Mouse (Mus musculus) adrenal gland (tissue): ENCODE data around the gene Galnt2.

ENCODE experiments used
- intact Hi-C: fragments of 180-260 bp; cut with DNase I; formaldehyde crosslinking; loops from one replicate; pipeline ENCODE4 v1.15.1; 2025
- long read RNA-seq, 2 experiments: library from polyadenylated mRNA; unstranded; transcript quantifications; one replicate each; pipeline ENCODE4 v2.0.0; 2020; ENCODE audit warnings: borderline replicate concordance in 1 of 2; ENCODE audit not compliant: insufficient replicate concordance in 1 of 2

Gene Galnt2
- long read RNA-seq, experiment 1, full-length matches to known transcripts = 9 of 16 reads
- long read RNA-seq, experiment 1, partial matches to known transcripts = 4 of 16 reads
- long read RNA-seq, experiment 1, other reads (novel, unspliced or antisense) = 3 of 16 reads
- long read RNA-seq, experiment 2, full-length matches to known transcripts = 13 of 15 reads
- long read RNA-seq, experiment 2, partial matches to known transcripts = 2 of 15 reads
- long read RNA-seq, experiment 2, other reads (novel, unspliced or antisense) = 0 of 15 reads

DNA sequence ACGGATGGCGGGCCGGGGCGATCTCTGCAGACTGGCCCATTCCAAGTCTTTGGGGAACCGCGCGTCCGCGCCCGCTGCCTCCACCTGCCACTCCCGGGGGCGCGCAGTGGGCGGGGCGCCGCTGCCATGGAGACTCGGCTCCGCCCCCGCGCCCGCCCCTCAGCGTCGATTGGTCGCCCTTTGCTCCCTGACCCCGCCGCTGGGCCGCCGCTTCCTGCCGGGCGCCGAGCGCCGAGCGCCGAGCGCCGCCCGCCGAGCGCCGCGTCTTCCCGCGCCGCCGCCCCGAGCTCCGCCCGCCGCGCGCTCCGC is at the start of gene Galnt2:
TSS of gene Galnt2 (plus strand) at position 216 of the 309 bp plus-strand sequence.
- intact Hi-C loops = loop anchor here (5.0 kb wide), 1 partner anchor 106 kb away; no protein-coding TSS in a partner anchor

DNA sequence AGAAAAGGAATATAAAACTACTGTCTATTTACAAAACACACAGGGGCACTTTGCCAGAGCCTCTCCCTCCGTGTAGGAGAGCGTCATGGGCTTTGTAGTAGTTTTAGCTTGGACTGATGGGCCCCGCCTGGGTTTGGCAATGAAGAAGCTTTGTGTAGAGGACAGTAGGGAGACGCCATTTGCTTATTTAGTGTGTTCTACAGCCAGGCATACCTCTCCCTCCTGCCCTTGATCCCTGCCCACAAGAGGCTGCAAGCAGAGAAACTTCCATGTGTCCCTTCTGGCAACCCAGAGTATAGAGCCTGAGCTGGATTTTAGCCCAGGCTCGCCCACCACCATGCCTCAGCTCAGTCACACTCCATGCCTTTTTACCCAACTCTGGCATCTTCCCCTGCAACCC is 49.4 kb upstream of the Galnt2 start:
- intact Hi-C loops = no loop called here

DNA sequence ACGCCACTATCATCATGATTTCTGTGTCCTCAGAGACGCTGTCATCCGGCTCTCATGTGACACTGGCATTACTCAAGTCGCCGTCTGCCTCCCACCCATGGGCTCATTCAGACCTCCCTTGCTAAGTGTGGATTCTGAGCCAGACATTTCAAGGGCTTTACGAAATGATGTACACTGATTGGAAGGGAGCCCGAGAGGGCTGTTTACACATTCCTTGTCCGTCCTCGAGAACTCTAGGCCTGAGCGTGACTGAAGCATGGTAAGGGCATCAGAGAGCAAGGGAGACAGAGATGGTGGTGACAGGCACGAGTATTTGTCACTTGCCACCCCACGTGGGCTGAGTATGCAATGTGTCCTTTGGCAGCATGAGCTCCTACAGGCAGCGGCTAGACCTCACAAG is 49.0 kb upstream of the Galnt2 start:
- intact Hi-C loops = no loop called here

DNA sequence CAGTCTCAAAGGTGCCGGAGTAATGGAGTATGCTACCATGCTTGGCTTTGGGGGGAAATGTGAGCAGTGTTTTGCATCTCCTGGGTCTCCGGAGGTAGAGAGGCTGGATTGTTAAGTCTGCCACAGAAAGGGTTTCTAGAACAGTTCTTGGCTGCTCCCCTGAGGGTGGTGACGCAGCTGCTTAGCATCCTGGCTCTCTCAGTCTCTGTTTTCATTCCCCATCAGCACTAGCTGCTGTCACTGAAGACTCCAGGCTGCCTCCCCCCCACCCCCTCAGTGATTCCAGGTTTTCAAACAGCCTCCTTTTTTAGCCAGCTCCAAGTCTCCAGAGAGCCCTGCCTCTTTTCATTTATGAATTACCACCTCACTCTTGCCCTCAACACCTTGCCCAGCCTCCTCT is 47.1 kb upstream of the Galnt2 start:
- intact Hi-C loops = no loop called here

DNA sequence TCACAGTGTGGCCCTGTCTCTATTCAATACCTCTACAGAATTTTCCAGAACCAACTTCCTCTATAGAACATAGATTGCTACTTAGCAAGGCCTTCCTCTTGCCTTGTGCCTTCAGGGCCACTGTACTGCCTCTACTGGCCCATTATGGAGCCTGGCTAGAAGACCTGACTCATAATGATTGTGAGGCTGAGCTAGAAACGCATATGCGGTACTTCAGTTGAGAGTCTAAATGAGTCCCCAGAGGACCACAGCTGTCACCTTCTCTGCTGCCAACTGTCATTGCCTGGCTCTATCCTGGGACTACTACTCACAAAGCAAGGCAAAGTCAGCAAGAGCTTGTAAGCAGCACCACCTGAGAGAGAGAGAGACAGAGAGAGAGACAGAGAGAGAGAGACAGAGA is 46.7 kb upstream of the Galnt2 start:
- intact Hi-C loops = no loop called here

DNA sequence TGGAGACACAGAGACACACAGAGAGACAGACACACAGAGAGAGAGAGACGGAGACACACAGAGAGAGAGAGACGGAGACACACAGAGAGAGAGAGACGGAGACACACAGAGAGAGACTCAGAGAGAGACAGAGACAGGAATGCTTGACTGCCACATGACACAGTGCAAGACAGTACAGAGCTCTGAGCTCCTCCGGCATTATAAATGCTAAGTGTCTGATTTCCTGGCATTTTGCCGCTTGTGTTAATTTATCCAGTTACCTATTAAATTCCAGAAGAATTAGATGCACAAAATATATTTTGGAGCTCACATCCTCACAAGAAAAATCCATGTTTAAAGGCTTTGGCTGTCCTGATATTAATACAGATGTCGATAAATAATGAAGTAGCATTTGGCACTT is 46.1 kb upstream of the Galnt2 start:
- intact Hi-C loops = no loop called here

DNA sequence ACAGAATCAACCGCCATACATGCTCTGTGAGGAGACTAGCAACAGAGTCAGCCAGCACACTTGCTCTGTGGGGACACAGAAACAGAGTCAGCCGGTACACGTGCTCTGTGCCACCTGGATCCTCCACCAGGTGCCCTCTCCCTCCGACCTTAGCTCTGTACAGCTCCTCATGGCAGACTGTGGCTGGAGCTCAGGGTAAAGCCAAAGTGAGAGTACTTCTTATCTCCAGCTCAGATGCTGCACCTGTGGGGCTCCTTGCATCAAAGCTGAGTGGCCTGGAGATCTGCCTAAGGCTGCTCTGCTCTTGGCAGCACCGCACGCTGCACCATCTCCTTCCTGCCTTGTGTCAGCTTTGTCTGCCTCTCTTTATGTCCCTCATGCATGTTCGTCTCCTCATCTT is 40.8 kb upstream of the Galnt2 start:
- intact Hi-C loops = no loop called here

DNA sequence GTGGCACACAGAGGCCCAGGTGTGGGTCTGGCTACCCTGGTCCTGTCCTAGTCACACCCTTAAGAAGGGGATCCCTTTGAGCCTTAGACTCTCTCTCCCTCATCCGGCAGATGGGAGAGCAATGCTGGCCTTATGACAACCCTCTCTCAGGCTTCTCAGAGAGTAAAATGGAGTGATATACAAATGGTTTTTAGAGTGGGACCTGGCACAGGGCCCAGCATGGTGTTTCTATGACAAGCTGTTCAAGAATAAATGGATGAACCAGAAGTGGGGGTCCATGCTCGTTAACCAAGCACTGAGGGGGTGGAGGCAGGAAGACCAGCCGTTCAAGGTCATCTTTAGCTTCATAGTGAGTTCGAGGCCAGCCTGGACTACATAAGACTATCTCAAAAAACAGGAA is 38.9 kb upstream of the Galnt2 start:
- intact Hi-C loops = no loop called here

DNA sequence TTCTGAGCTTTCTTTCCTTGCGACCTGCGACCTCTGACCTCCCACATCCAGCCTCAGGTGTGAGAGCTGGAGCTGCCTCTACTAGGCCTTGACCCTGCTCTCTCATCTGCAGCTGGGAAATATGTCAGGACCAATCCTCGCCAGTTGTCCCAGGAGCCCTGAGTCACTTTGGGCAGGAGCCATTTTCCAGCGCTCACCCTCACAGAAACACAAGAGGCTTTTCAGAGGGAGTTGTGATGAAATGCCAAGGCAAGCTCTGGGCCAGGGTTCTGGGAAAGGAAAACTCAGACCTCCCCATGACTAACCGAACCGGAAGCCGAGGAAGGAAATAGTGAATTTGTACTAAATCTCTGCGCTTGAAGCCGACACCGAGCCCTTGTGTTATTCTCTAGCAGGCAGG is 38.2 kb upstream of the Galnt2 start:
- intact Hi-C loops = no loop called here

DNA sequence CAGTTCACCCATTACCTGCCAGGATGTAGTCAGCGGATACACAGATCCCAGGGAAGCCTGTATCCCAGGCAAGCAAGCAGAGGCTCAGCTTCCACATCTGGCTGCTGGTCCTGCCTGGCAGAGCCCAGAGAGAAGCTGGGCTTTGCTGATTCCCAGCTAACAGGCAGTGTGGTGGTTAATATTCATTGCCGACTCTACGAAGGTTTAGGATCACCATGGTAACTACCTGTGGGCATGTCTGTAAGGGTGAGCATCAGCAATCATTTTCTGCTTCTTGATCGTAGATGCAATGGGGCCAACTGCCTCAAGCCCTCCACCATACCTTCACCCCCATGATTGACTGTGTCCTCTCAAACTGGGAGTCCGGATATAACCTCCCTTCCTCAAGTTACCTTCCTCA is 37.2 kb upstream of the Galnt2 start:
- intact Hi-C loops = no loop called here

DNA sequence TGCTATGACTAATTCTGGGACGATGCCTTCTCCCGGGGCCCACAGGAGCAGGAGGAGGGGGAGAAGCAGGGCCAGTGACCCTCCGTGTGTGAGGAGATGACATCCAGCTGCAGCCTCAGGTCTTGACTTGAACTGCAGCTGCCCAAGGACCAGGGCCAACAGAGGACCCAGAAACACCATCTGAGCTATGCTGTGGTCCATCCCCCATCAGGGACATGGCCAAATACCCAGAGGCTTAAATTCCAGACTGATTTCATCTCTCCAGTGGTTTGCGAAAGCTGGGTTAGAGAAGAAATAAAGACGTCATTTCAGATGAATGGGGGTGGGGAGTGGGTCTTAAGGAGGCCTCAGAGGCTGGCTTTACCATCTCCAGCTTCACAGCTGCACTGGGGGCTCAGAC is 35.0 kb upstream of the Galnt2 start:
- intact Hi-C loops = no loop called here

DNA sequence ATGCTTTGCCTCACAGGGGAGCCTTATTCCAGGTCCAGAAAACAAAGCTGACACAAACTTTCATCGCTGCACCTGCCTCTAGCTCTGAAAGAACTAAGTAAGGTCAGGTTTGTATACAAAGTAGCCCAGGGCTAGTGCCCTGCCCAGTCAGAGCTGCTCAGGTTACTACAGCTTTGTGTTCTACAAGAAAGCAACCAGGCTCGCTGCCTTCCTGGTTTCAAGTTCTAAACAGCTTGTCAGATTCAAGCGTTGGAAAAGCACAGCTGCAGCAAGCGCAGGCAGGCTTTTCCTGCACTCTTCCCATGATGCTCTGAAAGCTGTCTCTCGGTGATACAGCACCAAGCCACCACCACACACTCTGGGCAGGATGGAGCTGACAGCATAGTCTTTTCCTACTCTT is 34.4 kb upstream of the Galnt2 start:
- intact Hi-C loops = no loop called here

DNA sequence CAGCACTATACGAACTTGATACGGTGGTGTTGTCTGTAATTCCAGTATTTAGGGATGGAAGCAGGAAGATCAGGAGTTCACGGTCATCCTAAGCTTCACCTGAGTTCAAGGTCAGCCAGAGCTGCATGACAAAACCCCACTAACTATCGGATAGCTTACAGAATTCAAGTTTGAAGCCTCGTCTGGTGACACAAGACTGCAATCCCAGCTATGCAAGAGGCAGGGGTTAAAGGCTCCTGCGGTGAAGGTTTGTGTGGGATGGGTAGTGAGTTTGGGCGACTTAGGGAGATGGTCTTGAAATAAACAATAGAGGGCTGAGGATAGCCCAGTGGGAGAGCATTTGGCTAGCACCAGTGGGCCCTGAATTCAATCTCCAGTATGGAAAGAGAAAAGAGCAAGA is 33.0 kb upstream of the Galnt2 start:
- intact Hi-C loops = no loop called here

DNA sequence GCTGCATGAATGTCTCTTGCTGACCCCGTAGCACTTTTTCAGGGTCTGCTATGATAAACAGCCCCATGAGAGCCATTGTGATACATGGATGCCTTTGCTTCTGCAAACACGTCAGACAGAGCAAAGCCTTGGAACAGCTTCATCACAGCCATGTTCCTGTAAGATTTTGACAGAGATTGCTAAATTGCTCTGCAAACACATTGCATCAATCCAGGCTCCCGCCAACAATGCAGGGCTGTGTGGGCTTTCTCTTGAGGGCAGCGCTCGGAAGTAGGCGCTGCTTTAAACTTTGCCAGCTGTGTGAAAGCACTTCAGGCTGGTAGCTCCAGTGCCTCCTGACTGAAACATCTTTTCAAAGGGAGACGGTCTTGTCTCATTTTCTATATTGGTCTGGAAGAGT is 30.8 kb upstream of the Galnt2 start:
- intact Hi-C loops = no loop called here

DNA sequence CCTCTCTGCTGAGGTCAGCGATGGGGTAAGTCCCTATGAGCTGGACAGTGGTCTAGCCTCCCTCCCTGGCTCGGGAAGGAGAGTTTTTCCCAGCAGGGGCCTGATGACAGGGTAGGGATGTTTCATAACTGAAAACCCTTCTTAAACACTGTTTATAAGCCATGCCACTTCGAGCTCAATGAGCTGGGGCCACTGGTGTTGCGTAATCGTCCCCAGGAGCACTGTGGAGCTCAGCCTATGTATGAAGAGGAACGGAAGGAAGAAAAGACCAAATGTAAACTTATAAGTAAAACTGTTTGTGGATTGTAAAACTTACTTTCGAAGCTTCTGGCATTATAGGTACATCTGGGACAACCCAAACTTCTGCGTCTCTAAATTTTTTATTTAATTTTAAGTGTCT is 29.5 kb upstream of the Galnt2 start:
- intact Hi-C loops = no loop called here

DNA sequence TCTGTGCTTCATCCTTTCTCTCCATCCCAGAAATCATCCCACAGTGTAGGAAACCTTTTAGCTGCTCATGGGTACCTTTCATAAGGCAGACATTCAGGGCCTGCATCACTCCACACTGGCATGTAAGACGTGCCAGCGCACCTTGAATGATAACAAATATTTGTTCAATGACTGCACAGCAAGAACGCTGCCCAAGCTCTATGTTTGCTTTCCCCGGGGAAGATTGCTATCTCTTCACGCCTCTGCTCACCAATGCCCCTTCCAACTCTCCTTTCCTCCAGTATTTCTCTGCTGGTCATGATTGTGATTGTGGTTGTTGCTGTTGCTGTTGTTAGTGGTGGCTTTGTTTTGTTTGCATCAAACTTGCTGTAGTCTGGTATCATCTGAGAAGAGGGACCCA is 28.3 kb upstream of the Galnt2 start:
- intact Hi-C loops = no loop called here

DNA sequence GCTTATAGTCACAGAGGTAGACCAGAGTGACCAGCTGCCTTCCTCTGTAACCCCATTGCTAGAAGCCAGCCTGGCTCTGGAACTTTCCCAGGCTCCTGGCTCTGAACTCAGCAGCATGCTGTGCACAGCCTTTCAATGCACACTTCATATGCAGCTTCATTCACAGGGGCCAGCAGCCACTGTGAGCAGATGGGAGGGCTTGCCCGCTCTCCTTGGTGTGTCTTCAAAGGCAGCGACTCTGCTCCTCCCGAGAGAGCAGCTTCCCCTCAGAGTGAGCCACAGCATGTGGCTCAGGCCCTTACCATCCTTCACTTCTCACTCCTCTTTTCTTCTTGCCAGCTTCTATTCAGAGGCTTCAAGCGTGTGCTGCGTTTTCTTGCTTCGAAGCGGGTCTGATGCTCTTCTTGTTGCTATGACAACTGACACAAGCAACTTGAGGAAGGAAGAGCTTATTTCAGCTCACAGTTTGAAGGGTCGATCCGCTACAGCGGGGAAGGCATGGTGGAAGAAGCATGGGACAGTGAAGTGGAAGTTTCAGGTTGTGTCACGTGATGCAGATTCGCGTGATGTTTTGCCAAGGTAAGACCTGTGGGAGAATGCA is 27.1 kb upstream of the Galnt2 start:
- intact Hi-C loops = no loop called here

DNA sequence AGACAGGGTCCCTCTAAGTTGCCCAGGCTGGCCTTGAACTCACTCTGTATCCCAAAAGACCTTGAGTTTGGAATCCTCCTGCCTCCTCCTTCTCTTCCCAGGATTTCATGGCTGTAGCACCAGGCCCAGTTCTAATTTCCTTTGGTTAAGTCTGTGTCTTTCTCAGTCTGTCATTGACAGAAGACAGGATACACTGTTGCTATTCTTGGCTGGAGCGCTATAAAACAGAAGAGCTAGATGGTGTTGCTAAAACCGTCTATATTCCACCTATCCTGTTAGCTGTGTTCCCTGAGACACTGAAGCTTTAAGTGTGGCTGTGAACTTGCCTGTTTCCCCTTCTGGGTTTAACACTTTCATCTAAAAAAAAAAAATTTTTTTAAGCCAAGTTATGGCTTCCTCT is 19.0 kb upstream of the Galnt2 start:
- intact Hi-C loops = no loop called here

DNA sequence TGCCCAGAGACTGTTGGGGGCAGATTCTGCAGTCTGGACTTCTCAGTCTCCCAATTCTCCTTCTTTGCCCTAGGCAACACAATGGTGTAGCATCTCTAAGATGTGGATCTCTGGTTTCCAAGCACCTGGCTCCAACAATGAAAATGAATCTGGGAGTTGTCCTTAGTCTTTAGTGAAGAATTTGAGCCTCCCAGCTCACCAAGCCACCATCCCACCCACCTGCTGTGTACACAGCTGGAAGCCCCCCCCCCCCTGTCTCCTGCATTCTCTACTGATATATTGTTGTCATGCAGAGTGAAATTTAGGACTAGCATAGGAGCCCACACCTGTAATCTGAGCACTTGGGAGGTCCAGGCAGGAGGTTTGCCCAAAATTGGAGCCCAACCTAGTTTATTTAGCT is 14.2 kb upstream of the Galnt2 start:
- intact Hi-C loops = no loop called here

DNA sequence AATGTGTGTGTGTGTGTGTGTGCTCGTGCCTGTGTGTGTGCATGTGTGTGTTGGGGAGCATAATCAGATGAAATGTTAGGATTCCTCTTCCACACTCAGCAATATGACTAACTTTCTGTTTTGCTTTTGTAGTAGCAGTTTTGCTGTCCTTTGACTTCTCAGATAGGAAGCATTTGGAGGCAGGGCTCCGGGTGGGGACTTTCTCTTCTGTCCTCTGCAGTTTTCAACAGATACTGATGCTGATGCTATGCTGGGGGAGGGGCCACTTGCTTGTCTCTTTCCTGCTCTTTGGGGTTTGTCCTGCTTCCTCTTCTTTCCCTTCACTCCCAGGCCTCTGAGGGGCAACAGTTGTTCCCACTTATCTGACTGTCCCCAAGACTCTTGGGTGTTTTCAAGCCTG is 1.3 kb upstream of the Galnt2 start:
- intact Hi-C loops = loop anchor here (5.0 kb wide), 1 partner anchor 107 kb away; no protein-coding TSS in a partner anchor

DNA sequence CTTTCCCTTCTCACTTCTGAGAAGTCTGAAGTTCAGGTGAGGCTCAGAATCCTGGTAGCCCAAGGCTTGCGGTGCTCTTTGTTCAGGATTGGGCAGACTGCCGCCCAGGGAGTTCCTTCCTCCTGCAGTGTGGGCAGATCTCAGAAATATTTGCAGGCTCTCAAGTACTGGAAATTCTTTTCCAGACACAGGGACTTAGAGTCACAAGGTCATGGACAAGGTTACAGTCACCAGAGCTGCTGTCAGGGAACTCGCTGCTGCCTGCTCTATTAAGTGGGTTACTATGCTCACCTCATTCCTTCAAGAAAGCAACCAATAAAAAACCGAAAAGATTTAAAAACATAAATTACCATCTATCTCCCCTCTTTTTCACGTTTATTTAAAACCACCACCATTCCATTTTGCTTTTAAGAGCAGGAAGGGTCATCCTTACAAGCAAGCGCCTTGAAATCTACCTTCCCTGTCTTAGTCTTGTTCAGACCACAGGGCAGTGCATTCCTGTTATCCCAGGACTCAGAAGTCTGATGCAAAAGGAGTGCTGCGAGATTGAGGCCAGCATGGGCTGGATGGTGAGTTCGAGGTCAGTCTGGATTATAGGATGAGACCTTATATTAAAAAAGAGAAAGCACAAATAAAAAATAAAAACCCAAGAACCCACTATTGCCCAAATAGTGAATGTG is 555 bp upstream of the Galnt2 start:
- intact Hi-C loops = loop anchor here (5.0 kb wide), 1 partner anchor 107 kb away; no protein-coding TSS in a partner anchor

DNA sequence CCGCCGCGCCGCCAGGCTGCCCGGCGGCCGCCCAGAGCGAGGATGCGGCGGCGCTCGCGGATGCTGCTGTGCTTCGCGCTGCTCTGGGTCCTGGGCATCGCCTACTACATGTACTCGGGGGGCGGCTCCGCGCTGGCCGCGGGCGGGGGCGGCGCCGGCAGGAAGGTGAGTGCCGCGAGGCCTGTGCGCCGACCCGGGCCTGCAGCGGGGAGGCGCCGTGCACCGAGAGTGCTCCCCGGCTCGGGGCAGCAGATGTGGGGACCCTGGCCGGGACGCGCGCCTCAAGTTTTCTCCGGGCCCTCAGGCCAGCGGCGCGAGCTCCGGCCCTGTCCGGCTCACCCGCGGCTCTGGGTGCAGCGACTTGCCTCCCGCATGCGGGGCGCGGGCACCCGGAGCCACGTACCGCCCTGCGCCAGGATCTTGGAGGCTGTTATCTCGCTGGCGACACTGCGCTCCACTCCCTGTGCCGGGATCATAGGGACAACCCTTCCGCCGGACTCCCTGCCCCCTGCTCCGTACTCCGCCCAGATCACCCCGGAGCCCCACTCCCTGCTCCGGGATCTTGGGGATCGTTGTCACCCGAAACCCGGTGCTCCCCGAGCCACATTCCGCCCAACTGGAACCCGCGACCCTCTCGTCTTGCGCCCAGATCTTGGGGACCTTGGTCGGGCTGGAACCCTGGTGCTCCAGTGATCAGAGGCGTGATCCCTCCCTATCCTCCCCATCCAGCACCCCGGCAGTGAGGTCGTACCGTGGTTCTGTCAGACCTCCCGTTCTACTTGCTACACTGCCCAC is 491 bp downstream of the Galnt2 start:
- intact Hi-C loops = loop anchor here (5.0 kb wide), 1 partner anchor 106 kb away; no protein-coding TSS in a partner anchor
